ENCODE assay signal across 8 mouse cellular contexts in genomic region chr9:41447211-41447875, GRCm38 (mm10).
DNase-seq lines count a peak whose midpoint lies in the region; ATAC-seq and TF ChIP-seq lines count a peak whose summit lies in the region.

No protein-coding gene starts in this region.

- H3K9me3 ChIP-seq in hindbrain, embryonic 16.5 days (ENCODE audit: control insufficient read depth, low read length), result no peaks in the 10 kb centered on the region
- H3K9me3 ChIP-seq in lung, postnatal 0 days (ENCODE audit: low read length), result no peaks in the 10 kb centered on the region

- no peak for TF ChIP-seq POLR2A in spleen, adult 2 months (IDR thresholded peaks at IDR 0.05; ENCODE audit: low read depth, low read length)

- no peak overlapping the region for H3K4me3 ChIP-seq in spleen, adult 2 months (ENCODE audit: extremely low read depth, insufficient read depth, insufficient read length)
- H3K4me3 ChIP-seq in hindbrain, embryonic 16.5 days (ENCODE audit: low read length), result peak overlapping the region; percentile 23
- H3K4me3 ChIP-seq in lung, postnatal 0 days (ENCODE audit: low read depth, low read length), result no peak overlapping the region

- TF ChIP-seq CTCF in spleen, adult 2 months (IDR thresholded peaks at IDR 0.05; ENCODE audit: extremely low read depth, insufficient read depth, insufficient read length, insufficient replicate concordance), result no peak
- peak; percentile 32; the same call in 1 of the 2 replicates for TF ChIP-seq CTCF in lung, postnatal 0 days (IDR thresholded peaks at IDR 0.05)

- no peak for DNase-seq in spleen, adult 2 months (ENCODE audit: low read depth in 1 of 2, low spot score in 2 of 2)
- no peak for DNase-seq in spleen, postnatal 4 days (ENCODE audit: low spot score in 2 of 2)
- peak; percentile 78 for DNase-seq in gastrocnemius, postnatal 10 days
- DNase-seq in layer of hippocampus, postnatal 36 days, result peak; percentile 64 to 66
- peak; percentile 89 for DNase-seq in lung, postnatal 0 days (ENCODE audit: low spot score)
- peak; percentile 67 for DNase-seq in right cerebral cortex, adult 18-20 months
- DNase-seq in thymus, postnatal 0 days (ENCODE audit: low spot score), result no peak

- 33% methylated on average over 12 of the region's 12 CpGs for WGBS in spleen, adult 2 months
- WGBS in hindbrain, embryonic 16.5 days, result 5% methylated on average over 12 of the region's 12 CpGs
- WGBS in lung, postnatal 0 days, result 14% methylated on average over 12 of the region's 12 CpGs

- peak; percentile 71 for TF ChIP-seq EP300 in lung, postnatal 0 days (IDR thresholded peaks at IDR 0.05)

- H3K4me1 ChIP-seq in spleen, adult 2 months (ENCODE audit: control insufficient read depth, insufficient read depth, insufficient read length), result no peaks in the 10 kb centered on the region
- peaks cover 27% of the 10 kb centered on the region for H3K4me1 ChIP-seq in hindbrain, embryonic 16.5 days (ENCODE audit: control insufficient read depth, insufficient read depth, low read depth, low read length)
- H3K4me1 ChIP-seq in lung, postnatal 0 days (ENCODE audit: insufficient read depth, low read depth, low read length), result peaks cover 9% of the 10 kb centered on the region; the same call in 1 of the 2 replicates

- peak overlapping the region; percentile 53 for H3K9ac ChIP-seq in hindbrain, embryonic 16.5 days (ENCODE audit: low read depth, low read length)
- no peak overlapping the region for H3K9ac ChIP-seq in lung, postnatal 0 days (replicated peaks; ENCODE audit: low read depth)

- H3K27ac ChIP-seq in spleen, adult 2 months (ENCODE audit: insufficient read depth, low read length), result peak overlapping the region; percentile 34
- peak overlapping the region; percentile 98 for H3K27ac ChIP-seq in hindbrain, embryonic 16.5 days (ENCODE audit: low read depth, low read length)
- H3K27ac ChIP-seq in lung, postnatal 0 days (ENCODE audit: low read length), result peak overlapping the region; percentile 75

- no peaks in the 10 kb centered on the region for H3K27me3 ChIP-seq in spleen, adult 2 months (ENCODE audit: control insufficient read depth, insufficient read depth, low read length)
- H3K27me3 ChIP-seq in hindbrain, embryonic 16.5 days (replicated peaks; ENCODE audit: control insufficient read depth, insufficient read depth, low read length), result no peaks in the 10 kb centered on the region
- no peaks in the 10 kb centered on the region for H3K27me3 ChIP-seq in lung, postnatal 0 days (replicated peaks; ENCODE audit: insufficient read depth, low read length)

- ATAC-seq in hindbrain, embryonic 16.5 days, result peak; percentile 63
- peak; percentile 91 for ATAC-seq in lung, postnatal 0 days

- no peaks in the 10 kb centered on the region for H3K36me3 ChIP-seq in spleen, adult 2 months (ENCODE audit: control insufficient read depth, insufficient read depth, low read length)
- H3K36me3 ChIP-seq in hindbrain, embryonic 16.5 days (ENCODE audit: control insufficient read depth, insufficient read depth, low read length), result no peaks in the 10 kb centered on the region
- no peaks in the 10 kb centered on the region for H3K36me3 ChIP-seq in lung, postnatal 0 days (ENCODE audit: insufficient read depth, low read length)

- H3K4me2 ChIP-seq in hindbrain, embryonic 16.5 days (ENCODE audit: low read length), result peak overlapping the region; percentile 44
- H3K4me2 ChIP-seq in lung, postnatal 0 days (replicated peaks; ENCODE audit: low read depth, low read length), result peak overlapping the region; percentile 34

Comparison
In these comparisons a context has a peak if more than half of its experiments do, and no peak if none do; other contexts are left out.
1. DNase-seq: peak in gastrocnemius, postnatal 10 days (single experiment), layer of hippocampus, postnatal 36 days (2 of 2), lung, postnatal 0 days (single experiment) and right cerebral cortex, adult 18-20 months (single experiment); none in spleen, adult 2 months (0 of 2), spleen, postnatal 4 days (0 of 2) and thymus, postnatal 0 days (single experiment).
2. H3K27ac ChIP-seq: peak in every context shown above with its lines; median percentile 98 in hindbrain, embryonic 16.5 days; 75 in lung, postnatal 0 days; 34 in spleen, adult 2 months.